Mouse (Mus musculus) spleen, adult 2 months (tissue): Measurements from ENCODE around the gene Akip1. TPM values are rescaled to one million over a fixed set of nuclear protein-coding genes. Genes with fewer than 3 reads are reported as not detected.

Experiments
- DNase-seq, 2 experiments: peaks; one replicate each; pipeline versions ENCODE4 v3.0.0 to v3.0.0-alpha.2; 2012 to 2021; ENCODE audit warnings: low spot score in 2 of 2, low read depth in 1 of 2
- H3K27ac ChIP-seq: fragments of 200-500 bp; 2 replicates; pipeline ENCODE4 v1.5.1; 2012; ENCODE audit warnings: low read length, inconsistent platforms; ENCODE audit not compliant: insufficient read depth
- H3K27me3 ChIP-seq: fragments of 200-500 bp; 2 replicates; pipeline ENCODE4 v1.6.1; 2012; ENCODE audit warnings: mild to moderate bottlenecking, moderate library complexity, low read length, inconsistent platforms; ENCODE audit not compliant: control insufficient read depth, insufficient read depth
- H3K36me3 ChIP-seq: fragments of 200-500 bp; 2 replicates; pipeline ENCODE4 v1.6.1; 2012; ENCODE audit warnings: mild to moderate bottlenecking, low read length, inconsistent platforms; ENCODE audit not compliant: control insufficient read depth, insufficient read depth
- H3K4me1 ChIP-seq: fragments of 200-500 bp; 2 replicates; pipeline ENCODE4 v1.6.1; 2011; ENCODE audit warnings: inconsistent platforms; ENCODE audit not compliant: control insufficient read depth, insufficient read depth, insufficient read length
- H3K4me3 ChIP-seq: fragments of 200-500 bp; 2 replicates; pipeline ENCODE4 v1.5.1; 2011; ENCODE audit warnings: mild to moderate bottlenecking, inconsistent platforms; ENCODE audit not compliant: insufficient read depth, insufficient read length; ENCODE audit errors: extremely low read depth
- CTCF ChIP-seq: fragments of 200-500 bp; IDR thresholded peaks from 2 replicates; pipeline ENCODE4 v1.5.1; 2011; ENCODE audit warnings: mild to moderate bottlenecking, inconsistent platforms; ENCODE audit not compliant: insufficient read depth, insufficient read length, insufficient replicate concordance; ENCODE audit errors: extremely low read depth
- POLR2A ChIP-seq: fragments of 200-500 bp; IDR thresholded peaks from 2 replicates; pipeline ENCODE4 v1.6.1; 2011; ENCODE audit warnings: low read depth, low read length, inconsistent platforms
- WGBS: fragments of 180-500 bp; shearing (Covaris S2); methylation state at CpG from one replicate; pipeline ENCODE4 v1.1.7; 2018; 5-methylcytosine and 5-hydroxymethylcytosine counted together
- polyA plus RNA-seq: library from polyadenylated mRNA; depleted of rRNA; stranded (reverse); fragments of >200 nt; gene quantifications from 2 replicates; pipeline ENCODE4 v1.2.3, GENCODE M21; 2012

The Akip1 gene
- polyA plus RNA-seq, 1 experiment, result 6.9 TPM

DNA sequence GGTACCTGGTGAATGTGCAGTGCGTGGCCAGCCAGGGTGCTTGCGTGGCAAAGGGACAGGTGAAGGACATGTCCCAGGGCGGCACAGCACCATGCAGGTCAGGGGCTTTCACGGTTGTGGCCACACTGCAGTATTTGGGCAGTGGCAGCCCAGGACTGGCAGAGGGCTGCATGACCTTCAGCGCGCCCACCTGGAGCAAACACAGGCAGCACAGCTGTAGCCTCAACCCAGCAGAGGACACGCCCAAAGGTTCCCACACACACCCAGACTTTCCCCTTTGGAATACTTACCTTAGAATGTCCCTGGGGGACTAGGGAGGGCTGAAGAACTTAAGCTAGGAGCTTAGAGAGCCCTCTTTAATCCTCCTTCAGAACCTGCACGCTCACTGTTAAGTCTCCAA is 19.6 kb downstream of the Akip1 start:
- no peaks in the 10 kb centered on the region for H3K27me3 ChIP-seq
- no peak overlapping the region for H3K4me3 ChIP-seq
- peaks cover 4% of the 10 kb centered on the region; the same call in 1 of the 2 replicates for H3K4me1 ChIP-seq
- TF ChIP-seq CTCF (no peak), POLR2A (no peak)
- 92% methylated on average over 8 of the region's 8 CpGs for WGBS
- no peak overlapping the region for H3K27ac ChIP-seq
- DNase-seq, result no peak
- H3K36me3 ChIP-seq, result no peaks in the 10 kb centered on the region

- no peak within 1 kb of the TSS for H3K4me3 ChIP-seq
- no peak for TF ChIP-seq POLR2A
- TF ChIP-seq CTCF, result no peak
Measured at GRCm38 (mm10) chr7:109723697-109724096, 20.2 kb downstream of the Akip1 start, which contains the start of gene BC051019. TSS of gene BC051019 (minus strand) at chr7:109723850.

DNA sequence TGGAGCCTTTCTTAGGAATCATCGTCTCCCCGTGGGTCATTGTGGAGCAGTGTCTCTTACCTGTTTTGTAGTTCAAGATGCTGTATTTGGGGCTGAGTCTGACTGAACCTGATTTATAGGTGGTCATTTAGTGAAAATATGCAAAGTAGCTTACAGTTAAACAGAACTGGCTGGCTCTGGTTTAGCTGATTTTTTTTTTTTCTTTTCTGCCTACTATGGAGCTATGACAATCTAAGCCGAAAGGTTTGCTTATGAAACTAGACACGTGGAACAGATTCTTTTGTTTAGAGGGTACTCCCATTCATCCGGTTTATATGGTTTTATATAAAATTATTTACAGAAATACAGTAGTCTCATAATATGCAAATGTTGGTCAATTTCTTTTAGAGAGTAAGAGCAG is 28.1 kb downstream of the Akip1 start, which contains the start of gene Ascl3:
Gene Ascl3, minus strand, starts transcription at position 101 of the 400 bp plus-strand sequence.
- no peak for TF ChIP-seq CTCF
- TF ChIP-seq POLR2A, result no peak
- Histone ChIP-seq H3K27ac (no peak within 1 kb of the TSS), H3K4me3 (no peak within 1 kb of the TSS), H3K27me3 (no peaks in the 10 kb centered on the region), H3K36me3 (peaks cover 12% of the 10 kb centered on the region), H3K4me1 (no peaks in the 10 kb centered on the region)
- WGBS, result 93% methylated on average over 5 of the region's 5 CpGs
- no peak for DNase-seq

More at GRCm38 (mm10) chr7:109723697-109724096, 20.2 kb downstream of the Akip1 start, which contains the start of gene BC051019:
- Histone ChIP-seq H3K27ac (no peak within 1 kb of the TSS), H3K4me1 (peaks cover 4% of the 10 kb centered on the region; the same call in 1 of the 2 replicates), H3K27me3 (no peaks in the 10 kb centered on the region), H3K36me3 (no peaks in the 10 kb centered on the region)
- WGBS, result 87% methylated on average over 5 of the region's 5 CpGs
- no peak for DNase-seq

- Histone ChIP-seq H3K36me3 (peaks cover 23% of the 10 kb centered on the region), H3K27ac (no peak overlapping the region), H3K27me3 (no peaks in the 10 kb centered on the region), H3K4me3 (no peak overlapping the region), H3K4me1 (no peaks in the 10 kb centered on the region)
- no peak for TF ChIP-seq CTCF
- no peak for DNase-seq
- WGBS, result 90% methylated on average over 4 of the region's 4 CpGs
Measured at GRCm38 (mm10) chr7:109734806-109735205, 31.3 kb downstream of the Akip1 start.

- no peak for TF ChIP-seq POLR2A
- TF ChIP-seq CTCF, result no peak
- no peaks in the 10 kb centered on the region for H3K4me1 ChIP-seq
- no peak overlapping the region for H3K27ac ChIP-seq
- H3K4me3 ChIP-seq, result no peak overlapping the region
- peaks cover 33% of the 10 kb centered on the region for H3K36me3 ChIP-seq
- DNase-seq, result no peak
- WGBS, result 93% methylated on average over 5 of the region's 5 CpGs
- H3K27me3 ChIP-seq, result no peaks in the 10 kb centered on the region
Measured at GRCm38 (mm10) chr7:109739822-109740370, 36.4 kb downstream of the Akip1 start.

DNA sequence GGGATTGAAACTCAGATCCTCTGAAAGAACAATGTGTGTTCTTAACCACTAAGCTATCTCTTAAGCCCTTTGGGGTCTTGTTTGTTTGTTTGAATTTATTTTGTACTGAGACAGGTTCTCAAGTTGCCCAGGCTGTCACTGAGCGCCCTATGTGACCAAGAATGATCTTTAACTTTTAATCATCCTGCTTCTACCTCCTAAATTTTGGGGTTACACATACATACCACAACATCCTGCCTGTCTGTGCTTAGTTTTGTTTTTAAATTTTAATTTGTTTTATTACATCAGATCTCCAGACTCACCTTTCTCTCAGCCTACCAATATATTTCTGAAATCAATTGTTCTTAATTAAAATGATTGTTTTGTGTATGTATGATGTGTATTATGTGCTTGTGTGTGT is 37.6 kb downstream of the Akip1 start:
- WGBS, result 74% methylated on average over 1 of the region's 1 CpGs
- peaks cover 30% of the 10 kb centered on the region for H3K36me3 ChIP-seq

DNA sequence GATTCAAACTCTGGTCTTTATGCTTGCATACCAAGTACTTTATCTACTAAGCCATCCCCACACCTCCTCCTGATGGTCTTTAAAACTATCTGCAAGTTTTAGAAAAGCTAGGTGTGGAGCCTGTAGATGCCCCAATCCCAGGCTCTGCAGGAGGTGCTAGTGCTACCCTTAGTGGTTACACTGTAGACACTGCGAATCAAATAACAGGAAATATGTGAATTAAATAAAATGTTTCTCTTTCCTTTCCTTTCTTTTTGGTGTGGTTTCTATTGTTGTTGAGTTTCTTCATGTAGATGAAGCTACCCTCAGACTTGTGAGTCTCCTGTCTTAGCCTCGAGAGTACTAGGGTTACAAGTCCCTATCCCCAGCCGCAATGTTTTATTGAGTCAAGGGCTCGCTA is 38.2 kb downstream of the Akip1 start:
- 70% methylated on average over 4 of the region's 4 CpGs for WGBS
- Histone ChIP-seq H3K27me3 (no peaks in the 10 kb centered on the region), H3K27ac (peak overlapping the region; percentile 82), H3K4me3 (no peak overlapping the region), H3K36me3 (peaks cover 24% of the 10 kb centered on the region), H3K4me1 (no peaks in the 10 kb centered on the region)
- TF ChIP-seq POLR2A (no peak), CTCF (no peak)
- peak in 1 of 2 experiments; percentile 21 for DNase-seq

More for the DNA sequence above, 37.6 kb downstream of the Akip1 start:
- no peaks in the 10 kb centered on the region for H3K4me1 ChIP-seq
- peak overlapping the region; percentile 82 for H3K27ac ChIP-seq
- no peak for DNase-seq
- no peak for TF ChIP-seq POLR2A
- no peak for TF ChIP-seq CTCF
- no peak overlapping the region for H3K4me3 ChIP-seq
- H3K27me3 ChIP-seq, result no peaks in the 10 kb centered on the region
